Mouse (Mus musculus) bone marrow, adult 2 months (tissue): ENCODE measurements at regions not wholly inside any gene's neighbourhood (a gene's known extent, or its start where the extent isn't known, plus 50 kb on each side); places are given as distances from the start of the nearest gene placed in this dataset.
"Not testable (repeated sequence)": the region's sequence is repeated elsewhere in the genome, so short reads cannot be mapped to it uniquely, and the experiment has no call there.

Experiments used
- H3K27ac ChIP-seq: fragments of 200-500 bp; 2 replicates; pipeline ENCODE4 v1.5.1; 2012; ENCODE audit warnings: low read depth, mild to moderate bottlenecking, control low read depth, inconsistent platforms, low read length; ENCODE audit not compliant: control insufficient read depth, poor library complexity, insufficient read depth
- H3K4me1 ChIP-seq: fragments of 200-500 bp; 2 replicates; pipeline ENCODE4 v1.6.1; 2011; ENCODE audit warnings: low read length; ENCODE audit not compliant: control insufficient read depth, insufficient read depth
- H3K4me3 ChIP-seq: fragments of 200-500 bp; replicated peaks from 2 replicates; pipeline ENCODE3; 2011; ENCODE audit warnings: mild to moderate bottlenecking, low read depth, low read length, control low read depth; ENCODE audit not compliant: control insufficient read depth
- CTCF ChIP-seq: fragments of 200-500 bp; IDR thresholded peaks from 2 replicates; pipeline ENCODE4 v1.5.1; 2011; ENCODE audit warnings: low read length, control low read depth; ENCODE audit not compliant: control insufficient read depth, insufficient read depth
- POLR2A ChIP-seq: fragments of 200-500 bp; IDR thresholded peaks from 2 replicates; pipeline ENCODE4 v1.6.1; 2011; ENCODE audit warnings: low read depth, mild to moderate bottlenecking, control low read depth, low read length, borderline replicate concordance; ENCODE audit not compliant: control insufficient read depth
- WGBS: fragments of 180-500 bp; shearing (Covaris S2); methylation state at CpG from one replicate; pipeline ENCODE4 v1.1.7; 2018; 5-methylcytosine and 5-hydroxymethylcytosine counted together

- Histone ChIP-seq H3K4me3 (no peak overlapping the region), H3K4me1 (no peaks in the 10 kb centered on the region), H3K27ac (no peak overlapping the region)
- TF ChIP-seq CTCF: no peak
- TF ChIP-seq POLR2A: no peak
- WGBS: 77% methylated on average over 1 of the region's 1 CpGs
Measured at GRCm38 (mm10) chr19:27627626-27628025, 198.0 kb upstream of the Pum3 start.

GRCm38 (mm10) chr19:27617522-27617921 lies 187.9 kb upstream of the Pum3 start:
- no peak overlapping the region for H3K27ac ChIP-seq
- no peaks in the 10 kb centered on the region for H3K4me1 ChIP-seq
- 68% methylated on average over 5 of the region's 5 CpGs for WGBS
- no peak for TF ChIP-seq POLR2A
- no peak for TF ChIP-seq CTCF
- H3K4me3 ChIP-seq: no peak overlapping the region

GRCm38 (mm10) chr19:27606933-27607332 lies 177.3 kb upstream of the Pum3 start:
- WGBS: 85% methylated on average over 2 of the region's 2 CpGs
- H3K4me1 ChIP-seq: no peaks in the 10 kb centered on the region
- H3K4me3 ChIP-seq: no peak overlapping the region
- TF ChIP-seq CTCF (no peak), POLR2A (no peak)
- no peak overlapping the region for H3K27ac ChIP-seq

- Histone ChIP-seq H3K4me1 (no peaks in the 10 kb centered on the region), H3K4me3 (no peak overlapping the region), H3K27ac (no peak overlapping the region)
- TF ChIP-seq POLR2A (no peak), CTCF (no peak)
- WGBS: 42% methylated on average over 8 of the region's 8 CpGs
Measured at GRCm38 (mm10) chr19:27603296-27603695, 173.7 kb upstream of the Pum3 start.

GRCm38 (mm10) chr19:27601551-27601950 lies 171.9 kb upstream of the Pum3 start:
- Histone ChIP-seq H3K4me1 (no peaks in the 10 kb centered on the region), H3K4me3 (no peak overlapping the region), H3K27ac (no peak overlapping the region)
- 79% methylated on average over 3 of the region's 3 CpGs for whole genome bisulfite sequencing
- no peak for TF ChIP-seq POLR2A
- no peak for TF ChIP-seq CTCF

GRCm38 (mm10) chr19:27600386-27600785 lies 170.8 kb upstream of the Pum3 start:
- H3K27ac ChIP-seq, H3K4me3 ChIP-seq, H3K4me1 ChIP-seq: not testable (repeated sequence)
- 78% methylated on average over 9 of the region's 9 CpGs for WGBS

GRCm38 (mm10) chr19:27599639-27600308 lies 170.1 kb upstream of the Pum3 start:
- Histone ChIP-seq H3K27ac (no peak overlapping the region), H3K4me1 (no peaks in the 10 kb centered on the region), H3K4me3 (no peak overlapping the region)
- WGBS: 63% methylated on average over 10 of the region's 10 CpGs
- TF ChIP-seq POLR2A: no peak
- no peak for TF ChIP-seq CTCF

- no peak overlapping the region for H3K27ac ChIP-seq
- WGBS: 69% methylated on average over 5 of the region's 5 CpGs
- no peaks in the 10 kb centered on the region for H3K4me1 ChIP-seq
- no peak for TF ChIP-seq CTCF
- TF ChIP-seq POLR2A: no peak
- H3K4me3 ChIP-seq: no peak overlapping the region
Measured at GRCm38 (mm10) chr19:27598350-27598749, 168.7 kb upstream of the Pum3 start.

GRCm38 (mm10) chr19:27585566-27585965 lies 155.9 kb upstream of the Pum3 start:
- TF ChIP-seq POLR2A (no peak), CTCF (no peak)
- H3K4me1 ChIP-seq: no peaks in the 10 kb centered on the region
- no peak overlapping the region for H3K27ac ChIP-seq
- H3K4me3 ChIP-seq: no peak overlapping the region
- 81% methylated on average over 6 of the region's 6 CpGs for WGBS
